Mouse (Mus musculus): Measurements from ENCODE around the gene Gm3415.

The Gm3415 gene

DNA sequence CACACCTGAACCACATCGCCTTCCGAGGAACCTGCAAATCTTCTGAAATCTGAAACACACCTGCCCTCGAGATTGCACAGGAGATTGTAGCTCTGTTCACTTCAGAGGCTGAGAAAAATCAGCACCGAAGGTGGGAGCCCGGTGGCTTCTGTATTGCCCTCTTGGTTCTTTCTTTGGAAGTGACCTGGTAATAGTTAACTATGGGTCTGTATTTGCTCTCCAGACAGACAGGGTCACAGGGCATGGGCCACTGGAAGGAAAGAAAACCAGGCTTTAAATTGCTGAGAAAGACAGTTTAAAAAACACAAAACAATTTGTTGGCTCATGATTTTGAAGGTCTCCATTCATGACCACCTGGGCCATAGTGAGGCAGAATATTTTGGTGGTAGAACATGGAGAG, 44.0 kb downstream of the Gm3415 start:
- no peak for DNase-seq

DNA sequence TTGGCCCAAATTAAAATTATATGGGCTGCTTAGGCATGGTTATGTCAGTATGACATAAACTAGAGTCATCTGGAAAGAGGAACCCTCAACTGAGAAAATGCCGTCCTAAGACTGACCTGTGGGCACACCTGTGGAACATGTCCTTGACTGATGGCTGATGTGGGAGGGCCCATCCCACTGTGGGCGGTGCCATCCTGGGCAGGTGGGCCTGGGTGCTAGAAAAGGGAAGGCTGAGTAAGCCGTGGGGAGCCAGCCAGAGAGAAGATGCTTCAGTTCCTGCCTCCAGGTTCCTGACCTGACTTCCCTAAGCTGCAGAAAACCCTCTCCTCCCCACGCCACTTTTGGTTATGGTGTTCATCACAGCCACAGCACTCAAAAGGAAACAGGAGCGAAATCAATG, 50.3 kb downstream of the Gm3415 start:
- DNase-seq: no peak

DNA sequence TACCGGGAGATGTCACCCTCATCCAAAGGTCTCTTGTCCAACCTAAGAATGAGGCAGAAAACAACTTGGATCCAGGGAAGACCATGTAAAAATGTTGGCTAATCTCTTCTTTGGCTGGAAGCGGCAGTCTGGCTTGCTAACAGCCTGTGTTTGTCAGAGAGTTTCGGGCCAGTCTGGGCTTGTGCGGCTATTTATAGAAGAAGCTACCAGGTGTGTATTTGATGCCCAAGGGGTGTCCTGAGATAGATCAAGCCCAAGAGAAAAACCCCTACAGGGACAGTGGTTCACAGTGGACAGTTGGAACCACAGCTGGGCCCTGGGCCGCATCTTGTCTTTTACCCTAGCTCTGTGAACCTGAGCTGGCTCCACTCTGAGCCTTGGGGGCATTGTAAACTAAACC, 51.0 kb downstream of the Gm3415 start:
- DNase-seq: no peak

DNA sequence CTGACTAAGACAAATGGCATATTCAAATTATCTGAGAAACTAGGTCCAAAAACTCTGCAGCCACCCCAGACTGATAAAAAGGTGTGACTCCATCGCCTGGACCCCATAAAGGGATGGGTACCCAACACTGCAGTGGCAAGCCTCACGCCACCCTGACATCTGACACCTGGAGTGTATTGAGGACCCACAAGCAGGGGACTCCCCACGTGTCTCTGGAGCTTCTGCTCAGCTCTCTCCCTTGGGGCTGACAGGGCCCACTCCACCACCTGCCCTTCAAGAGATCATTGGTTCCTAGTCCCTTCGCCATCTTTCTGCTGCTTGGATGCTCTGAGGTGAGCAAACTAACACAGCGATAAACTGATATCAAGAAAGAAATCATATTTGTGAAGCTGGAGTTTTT, 51.9 kb downstream of the Gm3415 start:
- no peak for DNase-seq

All from heart, adult 11 months (tissue).